Mouse (Mus musculus) megakaryocyte, embryonic 14.5 days (primary cell): ENCODE measurements around the gene Tsc2.

Experiments used
- FLI1 ChIP-seq: IDR thresholded peaks from 2 replicates; pipeline ENCODE4 v1.6.1; 2012; ENCODE audit warnings: low read length, inconsistent platforms, mixed read lengths
- GATA1 ChIP-seq: IDR thresholded peaks from 3 replicates; pipeline ENCODE4 v1.6.1; 2012; ENCODE audit warnings: mixed read lengths, low read length, inconsistent platforms, borderline replicate concordance

DNA sequence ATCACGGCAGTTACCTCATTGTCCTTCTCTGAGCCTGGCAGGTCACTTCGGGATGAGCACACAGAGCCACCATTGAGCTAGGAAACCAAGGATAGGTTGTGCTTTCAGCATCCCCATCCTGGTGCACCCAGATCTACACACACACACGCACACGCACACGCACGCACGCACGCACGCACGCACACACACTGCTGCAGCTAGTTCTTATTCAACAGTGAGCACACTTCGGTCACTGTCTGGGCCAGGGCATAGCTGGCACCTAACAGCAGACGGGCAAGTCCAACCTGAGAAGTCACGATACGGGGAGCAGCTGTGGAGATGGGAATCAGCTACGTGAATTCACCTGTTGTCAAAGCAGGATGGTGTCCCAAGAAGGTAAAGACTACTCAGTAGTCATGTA lies 8.2 kb upstream of the Tsc2 start:
- no peak for TF ChIP-seq GATA1
- no peak for TF ChIP-seq FLI1
